Mouse (Mus musculus): ENCODE results near the gene Atf1. TPM values are rescaled to one million over a fixed set of nuclear protein-coding genes. Genes with fewer than 3 reads are reported as not detected.

Atf1 gene
- total and polyA plus RNA-seq, 3 experiments = 41.8 to 854 (median 183) TPM

DNA sequence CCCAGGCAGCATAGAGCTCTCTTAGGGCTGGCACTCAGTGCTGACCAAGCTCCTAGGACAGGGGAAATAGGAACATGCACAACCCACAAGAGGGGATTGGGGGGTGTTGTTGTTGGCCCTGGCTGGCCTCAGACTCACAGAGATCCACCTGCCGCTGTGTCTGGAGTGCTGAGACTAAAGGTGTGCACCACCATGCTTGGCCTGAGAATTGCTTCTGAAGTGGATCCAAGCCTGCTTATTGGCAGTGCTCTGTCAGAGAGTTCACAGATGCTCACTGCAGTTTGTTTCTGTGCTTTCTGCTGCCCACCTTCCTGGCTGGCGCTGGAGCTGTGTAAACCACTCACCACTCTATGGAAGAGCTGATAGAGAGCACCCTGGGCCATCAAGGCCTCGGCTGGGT lies 17.6 kb upstream of the Atf1 start:
- no peaks in the 10 kb centered on the region for H3K27me3 ChIP-seq (ENCODE audit: control insufficient read depth in 1 of 2, insufficient read depth in 2 of 2, low read length in 2 of 2)
- H3K4me1 ChIP-seq (ENCODE audit: control insufficient read depth in 1 of 2, insufficient read depth in 2 of 2, low read length in 2 of 2) = no peaks in the 10 kb centered on the region
- no peaks in the 10 kb centered on the region for H3K9me3 ChIP-seq (replicated peaks; ENCODE audit: insufficient read depth, low read length)
- peaks cover 0 to 2% of the 10 kb centered on the region in 2 experiments; a peak in 2 of 4 replicates for H3K36me3 ChIP-seq (ENCODE audit: control insufficient read depth in 1 of 2, insufficient read depth in 2 of 2, low read length in 2 of 2)
- no peak overlapping the region for H3K9ac ChIP-seq (ENCODE audit: control insufficient read depth, low read depth, low read length, poor library complexity, severe bottlenecking)
- H3K27ac ChIP-seq (ENCODE audit: control insufficient read depth, low read depth, low read length) = no peak overlapping the region
- TF ChIP-seq POLR2AphosphoS2 (IDR thresholded peaks at IDR 0.05; ENCODE audit: low read length) = no peak
- TF ChIP-seq USF1 (IDR thresholded peaks at IDR 0.05; ENCODE audit: low read depth, low read length) = no peak
- no peak for TF ChIP-seq SMC3 (IDR thresholded peaks at IDR 0.05; ENCODE audit: low read depth, low read length)
- no peak for TF ChIP-seq KAT2A (conservative IDR thresholded peaks at IDR 0.05; ENCODE audit: low read depth, low read length)
- no peak overlapping the region for H3K4me3 ChIP-seq (ENCODE audit: control insufficient read depth in 1 of 2, insufficient read depth in 1 of 2, low read depth in 2 of 2, low read length in 2 of 2)
- no peak for DNase-seq (ENCODE audit: low read depth, low spot score)
- no peaks in the 10 kb centered on the region for H3K79me2 ChIP-seq (ENCODE audit: control insufficient read depth, insufficient read depth, low read length, poor library complexity)

DNA sequence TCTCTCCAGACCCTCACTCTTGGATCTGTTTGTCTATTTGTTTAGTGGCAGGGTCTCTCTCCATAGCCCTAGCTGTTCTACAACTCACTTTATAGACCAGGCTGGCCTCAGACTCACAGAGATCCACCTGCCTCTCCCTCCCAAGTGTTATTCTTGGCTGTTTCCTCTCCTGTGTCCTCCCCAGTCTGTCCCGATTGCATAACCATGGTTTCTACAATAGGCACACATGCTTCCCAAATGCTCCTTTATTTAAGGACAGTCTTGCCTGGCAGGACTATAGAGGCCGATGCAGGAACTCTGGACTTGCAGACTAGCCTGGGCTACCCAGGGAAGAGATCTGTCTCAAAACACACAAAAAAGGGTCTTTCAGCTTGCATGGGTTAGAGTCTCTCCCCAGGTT lies 14.3 kb upstream of the Atf1 start:
- Histone ChIP-seq H3K4me3 (ENCODE audit: control insufficient read depth in 1 of 2, insufficient read depth in 1 of 2, low read depth in 2 of 2, low read length in 2 of 2) (no peak overlapping the region), H3K9ac (ENCODE audit: control insufficient read depth, low read depth, low read length, poor library complexity, severe bottlenecking) (no peak overlapping the region), H3K27me3 (ENCODE audit: control insufficient read depth in 1 of 2, insufficient read depth in 2 of 2, low read length in 2 of 2) (no peaks in the 10 kb centered on the region), H3K9me3 (replicated peaks; ENCODE audit: insufficient read depth, low read length) (no peaks in the 10 kb centered on the region), H3K27ac (ENCODE audit: control insufficient read depth, low read depth, low read length) (no peak overlapping the region), H3K36me3 (ENCODE audit: control insufficient read depth in 1 of 2, insufficient read depth in 2 of 2, low read length in 2 of 2) (peaks cover 0 to 2% of the 10 kb centered on the region in 2 experiments; a peak in 2 of 4 replicates), H3K79me2 (ENCODE audit: control insufficient read depth, insufficient read depth, low read length, poor library complexity) (no peaks in the 10 kb centered on the region), H3K4me1 (ENCODE audit: control insufficient read depth in 1 of 2, insufficient read depth in 2 of 2, low read length in 2 of 2) (no peaks in the 10 kb centered on the region)
- DNase-seq (ENCODE audit: low read depth, low spot score) = no peak
- TF ChIP-seq GATA1 (IDR thresholded peaks at IDR 0.05; ENCODE audit: low read depth, low read length) (no peak), USF2 (IDR thresholded peaks at IDR 0.05; ENCODE audit: borderline replicate concordance in 1 of 2, insufficient read depth in 1 of 2, low read depth in 1 of 2, low read length in 2 of 2) (no peak), SMC3 (IDR thresholded peaks at IDR 0.05; ENCODE audit: low read depth, low read length) (no peak), MAX (IDR thresholded peaks at IDR 0.05; ENCODE audit: low read length) (no peak), UBTF (IDR thresholded peaks at IDR 0.05; ENCODE audit: borderline replicate concordance, insufficient read depth, low read depth, low read length) (no peak), RCOR1 (IDR thresholded peaks at IDR 0.05; ENCODE audit: low read depth, low read length) (no peak), TCF12 (IDR thresholded peaks at IDR 0.05; ENCODE audit: low read depth, low read length) (no peak), JUND (IDR thresholded peaks at IDR 0.05; ENCODE audit: low read depth, low read length) (no peak), MEF2A (IDR thresholded peaks at IDR 0.05; ENCODE audit: extremely low read depth, insufficient replicate concordance, low read depth, low read length, poor library complexity, severe bottlenecking) (no peak), CHD2 (IDR thresholded peaks at IDR 0.05; ENCODE audit: low read length) (no peak), ZMIZ1 (IDR thresholded peaks at IDR 0.05; ENCODE audit: low read depth, low read length) (no peak), NELFE (IDR thresholded peaks at IDR 0.05; ENCODE audit: low read depth, low read length) (no peak), EP300 (IDR thresholded peaks at IDR 0.05; ENCODE audit: low read depth in 1 of 2, low read length in 2 of 2) (no peak), MXI1 (IDR thresholded peaks at IDR 0.05; ENCODE audit: low read depth, low read length) (no peak), HCFC1 (IDR thresholded peaks at IDR 0.05; ENCODE audit: low read depth, low read length) (no peak), MAFK (IDR thresholded peaks at IDR 0.05; ENCODE audit: borderline replicate concordance, low read depth, low read length) (no peak), KAT2A (conservative IDR thresholded peaks at IDR 0.05; ENCODE audit: low read depth, low read length) (no peak), POLR2A (IDR thresholded peaks at IDR 0.05; ENCODE audit: control insufficient read depth in 1 of 2, insufficient read depth in 1 of 2, low read depth in 1 of 2, low read length in 2 of 2, poor library complexity in 1 of 2) (no peak), TAL1 (IDR thresholded peaks at IDR 0.05; ENCODE audit: low read length) (no peak), BHLHE40 (IDR thresholded peaks at IDR 0.05; ENCODE audit: borderline replicate concordance, low read depth, low read length) (no peak)

All from MEL (cell line).